Mouse (Mus musculus) kidney, adult 2 months (tissue): ENCODE data around the gene Rab12. TPM values are rescaled to one million over a fixed set of nuclear protein-coding genes. Genes with fewer than 3 reads are reported as not detected.

Experiments used
- DNase-seq: peaks from one replicate; pipeline ENCODE4 v3.0.0; 2021
- H3K27ac ChIP-seq: fragments of 200-500 bp; 2 replicates; pipeline ENCODE4 v1.5.1; 2012; ENCODE audit warnings: low read depth, low read length, control low read depth, inconsistent platforms; ENCODE audit not compliant: insufficient read depth
- H3K27me3 ChIP-seq: fragments of 200-500 bp; replicated peaks from 2 replicates; pipeline ENCODE4 v1.6.1; 2012; ENCODE audit warnings: mild to moderate bottlenecking, moderate library complexity, low read length, inconsistent platforms; ENCODE audit not compliant: control insufficient read depth, insufficient read depth
- H3K36me3 ChIP-seq: fragments of 200-500 bp; 2 replicates; pipeline ENCODE4 v1.6.1; 2012; ENCODE audit warnings: mild to moderate bottlenecking, moderate library complexity, low read length, inconsistent platforms; ENCODE audit not compliant: control insufficient read depth, insufficient read depth
- H3K4me1 ChIP-seq: fragments of 200-500 bp; 2 replicates; pipeline ENCODE4 v1.6.1; 2011; ENCODE audit warnings: low read length; ENCODE audit not compliant: control insufficient read depth, insufficient read depth
- H3K4me3 ChIP-seq: fragments of 200-500 bp; 2 replicates; pipeline ENCODE4 v1.5.1; 2011; ENCODE audit warnings: mild to moderate bottlenecking, low read depth, low read length, control low read depth; ENCODE audit not compliant: insufficient read depth
- CTCF ChIP-seq: fragments of 200-500 bp; conservative IDR thresholded peaks from 2 replicates; pipeline ENCODE4 v1.5.1; 2011; ENCODE audit warnings: low read depth, mild to moderate bottlenecking, control low read depth, low read length, moderate library complexity, mixed read lengths; ENCODE audit not compliant: insufficient read depth, insufficient read length
- POLR2A ChIP-seq: fragments of 200-500 bp; IDR thresholded peaks from one replicate; pipeline ENCODE4 v1.6.1; 2011; ENCODE audit warnings: low read depth, low read length, control low read depth
- WGBS: fragments of 180-500 bp; shearing (Covaris S2); methylation state at CpG from one replicate; pipeline ENCODE4 v1.1.7; 2018; 5-methylcytosine and 5-hydroxymethylcytosine counted together
- polyA plus RNA-seq: library from polyadenylated mRNA; depleted of rRNA; stranded (reverse); fragments of >200 nt; gene quantifications from 2 replicates; pipeline ENCODE4 v1.2.3, GENCODE M21; 2012

Gene Rab12
- polyA plus RNA-seq, 1 experiment = 24.9 TPM

- Histone ChIP-seq H3K27ac (no peak overlapping the region), H3K36me3 (no peaks in the 10 kb centered on the region), H3K4me1 (no peaks in the 10 kb centered on the region), H3K4me3 (no peak overlapping the region), H3K27me3 (no peaks in the 10 kb centered on the region)
- TF ChIP-seq CTCF = no peak
- TF ChIP-seq POLR2A = no peak
- no peak for DNase-seq
- WGBS = 58% methylated on average over 17 of the region's 17 CpGs
Measured at GRCm38 (mm10) chr17:66480491-66481278, 38.8 kb downstream of the Rab12 start.

- 46% methylated on average over 21 of the region's 21 CpGs for WGBS
- DNase-seq = no peak
- Histone ChIP-seq H3K27ac (no peak overlapping the region), H3K27me3 (no peaks in the 10 kb centered on the region), H3K36me3 (no peaks in the 10 kb centered on the region), H3K4me1 (no peaks in the 10 kb centered on the region), H3K4me3 (no peak overlapping the region)
- no peak for TF ChIP-seq POLR2A
- no peak for TF ChIP-seq CTCF
Measured at GRCm38 (mm10) chr17:66479813-66480490, 39.6 kb downstream of the Rab12 start.

- Histone ChIP-seq H3K36me3 (no peaks in the 10 kb centered on the region), H3K4me1 (no peaks in the 10 kb centered on the region), H3K4me3 (no peak overlapping the region), H3K27me3 (no peaks in the 10 kb centered on the region), H3K27ac (no peak overlapping the region)
- WGBS = 58% methylated on average over 13 of the region's 13 CpGs
- TF ChIP-seq POLR2A (no peak), CTCF (no peak)
- DNase-seq = no peak
Measured at GRCm38 (mm10) chr17:66479311-66479710, 40.2 kb downstream of the Rab12 start.

GRCm38 (mm10) chr17:66473205-66473604, 46.3 kb downstream of the Rab12 start:
- DNase-seq = no peak
- no peak overlapping the region for H3K4me3 ChIP-seq
- no peak overlapping the region for H3K27ac ChIP-seq
- H3K27me3 ChIP-seq = no peaks in the 10 kb centered on the region
- H3K4me1 ChIP-seq = peaks cover 3% of the 10 kb centered on the region; the same call in 1 of the 2 replicates
- no peaks in the 10 kb centered on the region for H3K36me3 ChIP-seq
- TF ChIP-seq POLR2A (no peak), CTCF (no peak)
- WGBS = 92% methylated on average over 1 of the region's 1 CpGs

- no peaks in the 10 kb centered on the region for H3K36me3 ChIP-seq
- no peak overlapping the region for H3K27ac ChIP-seq
- H3K4me1 ChIP-seq = peaks cover 3% of the 10 kb centered on the region; the same call in 1 of the 2 replicates
- 54% methylated on average over 5 of the region's 5 CpGs for WGBS
- DNase-seq = no peak
- TF ChIP-seq CTCF (no peak), POLR2A (no peak)
- no peak overlapping the region for H3K4me3 ChIP-seq
- no peaks in the 10 kb centered on the region for H3K27me3 ChIP-seq
Measured at GRCm38 (mm10) chr17:66471775-66472174, 47.8 kb downstream of the Rab12 start.

GRCm38 (mm10) chr17:66471252-66471651, 48.3 kb downstream of the Rab12 start:
- Histone ChIP-seq H3K27ac (peak overlapping the region; percentile 23; the same call in 1 of the 2 replicates), H3K27me3 (no peaks in the 10 kb centered on the region), H3K4me3 (no peak overlapping the region), H3K36me3 (no peaks in the 10 kb centered on the region), H3K4me1 (peaks cover 3% of the 10 kb centered on the region; the same call in 1 of the 2 replicates)
- TF ChIP-seq POLR2A = no peak
- no peak for TF ChIP-seq CTCF
- peak; percentile 17 for DNase-seq
- 63% methylated on average over 4 of the region's 4 CpGs for WGBS

- TF ChIP-seq POLR2A = no peak
- peak overlapping the region; percentile 79 for H3K27ac ChIP-seq
Measured at GRCm38 (mm10) chr17:66470020-66470419, 49.5 kb downstream of the Rab12 start.

More at GRCm38 (mm10) chr17:66470020-66470419, 49.5 kb downstream of the Rab12 start:
- DNase-seq = peak; percentile 24
- Histone ChIP-seq H3K27me3 (no peaks in the 10 kb centered on the region), H3K36me3 (no peaks in the 10 kb centered on the region), H3K4me3 (no peak overlapping the region), H3K4me1 (peaks cover 3% of the 10 kb centered on the region; the same call in 1 of the 2 replicates)
- 41% methylated on average over 8 of the region's 8 CpGs for WGBS
